Mouse (Mus musculus): Measurements from ENCODE around the gene Esr1. TPM values are rescaled to one million over a fixed set of nuclear protein-coding genes. Genes with fewer than 3 reads are reported as not detected.
A peak's percentile ranks its signal among the peaks of the same experiment; 100 is the strongest.

Esr1 gene
- polyA plus RNA-seq, 1 experiment from 2014 or later = 0.24 TPM

GRCm38 (mm10) chr10:4621505-4621815, 10.1 kb downstream of the Esr1 start:
- Histone ChIP-seq H3K4me1 (peaks cover 7% of the 10 kb centered on the region; the same call in 1 of the 2 replicates), H3K9ac (no peak overlapping the region), H3K36me3 (no peaks in the 10 kb centered on the region), H3K27ac (no peak overlapping the region), H3K9me3 (no peaks in the 10 kb centered on the region), H3K4me3 (no peak overlapping the region), H3K4me2 (no peak overlapping the region), H3K27me3 (no peaks in the 10 kb centered on the region)
- whole genome bisulfite sequencing = 88% methylated on average over 5 of the region's 5 CpGs
- ATAC-seq (ENCODE audit: insufficient number of reproducible peaks, insufficient read depth, low FRiP score, low TSS enrichment, low read depth) = no peak

- Histone ChIP-seq H3K9me3 (no peaks in the 10 kb centered on the region), H3K27ac (no peak overlapping the region), H3K27me3 (no peaks in the 10 kb centered on the region), H3K4me1 (peaks cover 7% of the 10 kb centered on the region; the same call in 1 of the 2 replicates), H3K9ac (no peak overlapping the region), H3K4me3 (no peak overlapping the region), H3K36me3 (no peaks in the 10 kb centered on the region), H3K4me2 (no peak overlapping the region)
- no peak for ATAC-seq (ENCODE audit: insufficient number of reproducible peaks, insufficient read depth, low FRiP score, low TSS enrichment, low read depth)
These were observed 11.9 kb downstream of the Esr1 start for GRCm38 (mm10) chr10:4623319-4623718.

- Histone ChIP-seq H3K36me3 (no peaks in the 10 kb centered on the region), H3K4me1 (peaks cover 7% of the 10 kb centered on the region; the same call in 1 of the 2 replicates), H3K4me2 (no peak overlapping the region), H3K27ac (no peak overlapping the region), H3K9me3 (no peaks in the 10 kb centered on the region), H3K9ac (no peak overlapping the region), H3K27me3 (no peaks in the 10 kb centered on the region), H3K4me3 (no peak overlapping the region)
- no peak for ATAC-seq (ENCODE audit: insufficient number of reproducible peaks, insufficient read depth, low FRiP score, low TSS enrichment, low read depth)
- WGBS = 93% methylated on average over 4 of the region's 4 CpGs
These were observed 13.2 kb downstream of the Esr1 start for GRCm38 (mm10) chr10:4624581-4624980.

- H3K27ac ChIP-seq = no peak overlapping the region
- no peaks in the 10 kb centered on the region for H3K9me3 ChIP-seq
- no peak for ATAC-seq (ENCODE audit: insufficient number of reproducible peaks, insufficient read depth, low FRiP score, low TSS enrichment, low read depth)
- H3K4me3 ChIP-seq = no peak overlapping the region
- no peak overlapping the region for H3K9ac ChIP-seq
- H3K36me3 ChIP-seq = no peaks in the 10 kb centered on the region
- no peaks in the 10 kb centered on the region for H3K27me3 ChIP-seq
- H3K4me1 ChIP-seq = peaks cover 7% of the 10 kb centered on the region; the same call in 1 of the 2 replicates
- 73% methylated on average over 6 of the region's 6 CpGs for WGBS
- H3K4me2 ChIP-seq = no peak overlapping the region
These were observed 13.9 kb downstream of the Esr1 start for GRCm38 (mm10) chr10:4625300-4625699.

- H3K27me3 ChIP-seq = no peaks in the 10 kb centered on the region
- 81% methylated on average over 7 of the region's 7 CpGs for WGBS
- H3K4me1 ChIP-seq = no peaks in the 10 kb centered on the region
- no peaks in the 10 kb centered on the region for H3K9me3 ChIP-seq
- no peaks in the 10 kb centered on the region for H3K36me3 ChIP-seq
- H3K4me2 ChIP-seq = no peak overlapping the region
- ATAC-seq (ENCODE audit: insufficient number of reproducible peaks, insufficient read depth, low FRiP score, low TSS enrichment, low read depth) = no peak
- H3K9ac ChIP-seq = no peak overlapping the region
- no peak overlapping the region for H3K27ac ChIP-seq
- no peak overlapping the region for H3K4me3 ChIP-seq
These were observed 15.0 kb downstream of the Esr1 start for GRCm38 (mm10) chr10:4626432-4626831.

- 88% methylated on average over 8 of the region's 8 CpGs for WGBS
- Histone ChIP-seq H3K36me3 (no peaks in the 10 kb centered on the region), H3K4me1 (no peaks in the 10 kb centered on the region), H3K9ac (no peak overlapping the region), H3K27me3 (no peaks in the 10 kb centered on the region), H3K4me2 (no peak overlapping the region), H3K4me3 (no peak overlapping the region), H3K27ac (no peak overlapping the region), H3K9me3 (no peaks in the 10 kb centered on the region)
- no peak for ATAC-seq (ENCODE audit: insufficient number of reproducible peaks, insufficient read depth, low FRiP score, low TSS enrichment, low read depth)
These were observed 15.6 kb downstream of the Esr1 start for GRCm38 (mm10) chr10:4626996-4627395.

DNA sequence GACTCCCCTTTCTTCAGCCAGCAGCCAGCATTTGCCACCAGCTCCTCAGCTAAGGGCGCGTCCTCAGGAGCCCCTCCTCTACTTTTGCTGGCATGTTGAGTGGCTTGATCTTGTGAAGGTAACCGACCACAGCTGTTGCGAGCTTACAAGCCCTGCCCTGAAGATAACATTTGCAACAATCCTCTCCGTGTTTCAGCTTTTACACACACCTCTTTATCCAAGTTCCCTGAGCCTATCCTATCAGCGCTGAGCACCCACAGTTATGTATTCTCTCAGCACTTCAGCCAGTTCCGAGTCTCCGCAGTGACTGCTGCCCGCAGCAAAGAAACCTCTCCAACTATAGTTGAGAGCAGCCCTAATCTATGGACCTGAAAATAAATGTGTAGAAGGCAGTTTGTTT, 16.0 kb downstream of the Esr1 start:
- no peak overlapping the region for H3K4me2 ChIP-seq
- no peak overlapping the region for H3K27ac ChIP-seq
- no peaks in the 10 kb centered on the region for H3K27me3 ChIP-seq
- 87% methylated on average over 9 of the region's 9 CpGs for WGBS
- no peaks in the 10 kb centered on the region for H3K9me3 ChIP-seq
- H3K4me1 ChIP-seq = no peaks in the 10 kb centered on the region
- no peak for ATAC-seq (ENCODE audit: insufficient number of reproducible peaks, insufficient read depth, low FRiP score, low TSS enrichment, low read depth)
- H3K4me3 ChIP-seq = no peak overlapping the region
- H3K36me3 ChIP-seq = no peaks in the 10 kb centered on the region
- no peak overlapping the region for H3K9ac ChIP-seq

- no peaks in the 10 kb centered on the region for H3K9me3 ChIP-seq
- no peak overlapping the region for H3K9ac ChIP-seq
- no peaks in the 10 kb centered on the region for H3K27me3 ChIP-seq
- no peak overlapping the region for H3K4me2 ChIP-seq
- no peaks in the 10 kb centered on the region for H3K36me3 ChIP-seq
- peaks cover 3% of the 10 kb centered on the region; the same call in 1 of the 2 replicates for H3K4me1 ChIP-seq
- no peak for ATAC-seq (ENCODE audit: insufficient number of reproducible peaks, insufficient read depth, low FRiP score, low TSS enrichment, low read depth)
- no peak overlapping the region for H3K27ac ChIP-seq
- H3K4me3 ChIP-seq = no peak overlapping the region
These were observed 17.9 kb downstream of the Esr1 start for GRCm38 (mm10) chr10:4629314-4629713.

GRCm38 (mm10) chr10:4632211-4632704, 20.9 kb downstream of the Esr1 start:
- peaks cover 3% of the 10 kb centered on the region; the same call in 1 of the 2 replicates for H3K4me1 ChIP-seq
- H3K4me2 ChIP-seq = no peak overlapping the region
- no peaks in the 10 kb centered on the region for H3K36me3 ChIP-seq
- H3K9me3 ChIP-seq = no peaks in the 10 kb centered on the region
- 64% methylated on average over 11 of the region's 11 CpGs for WGBS
- no peak for ATAC-seq (ENCODE audit: insufficient number of reproducible peaks, insufficient read depth, low FRiP score, low TSS enrichment, low read depth)
- no peaks in the 10 kb centered on the region for H3K27me3 ChIP-seq
- H3K9ac ChIP-seq = no peak overlapping the region
- no peak overlapping the region for H3K4me3 ChIP-seq
- H3K27ac ChIP-seq = no peak overlapping the region

DNA sequence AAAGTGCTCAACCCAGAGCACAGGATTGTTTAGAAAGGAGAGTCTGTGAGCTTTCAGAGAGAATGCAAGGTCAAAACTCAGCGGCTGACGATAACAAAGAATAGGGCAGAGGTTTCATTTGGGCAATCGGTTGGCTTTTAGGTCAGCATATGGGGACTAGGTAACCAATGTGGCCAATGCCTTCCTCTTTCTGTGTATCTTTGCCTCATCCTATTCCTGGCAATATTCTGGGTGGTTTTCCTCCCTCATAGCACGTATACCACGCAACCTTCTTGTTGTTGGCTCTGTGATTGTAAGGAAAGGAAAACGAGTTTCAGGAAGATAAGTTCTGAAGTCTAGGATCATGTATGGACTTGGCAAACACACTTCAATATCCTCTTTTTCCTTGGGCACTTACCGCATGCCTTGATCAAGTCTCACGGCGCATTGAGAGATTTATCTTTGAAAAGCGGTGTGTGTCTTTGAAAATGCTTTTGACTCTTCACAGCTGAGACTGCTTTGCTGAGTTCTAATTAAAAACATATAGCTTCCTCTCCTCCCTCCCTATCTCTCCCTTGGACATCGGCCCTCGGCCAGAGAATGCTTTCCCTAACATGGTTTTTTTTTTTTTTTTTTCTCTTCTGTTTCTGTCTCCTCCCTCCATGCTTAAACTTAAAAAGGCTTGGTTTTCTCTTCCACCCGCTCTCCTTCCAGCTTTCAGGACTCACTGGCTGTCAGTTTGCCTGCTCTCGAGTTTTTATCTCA, 22.1 kb downstream of the Esr1 start:
- Histone ChIP-seq H3K4me3 (no peak overlapping the region), H3K27me3 (no peaks in the 10 kb centered on the region), H3K27ac (no peak overlapping the region), H3K9ac (no peak overlapping the region), H3K9me3 (no peaks in the 10 kb centered on the region), H3K4me2 (peak overlapping the region; percentile 5; the same call in 1 of the 2 replicates), H3K4me1 (peaks cover 3% of the 10 kb centered on the region; the same call in 1 of the 2 replicates), H3K36me3 (no peaks in the 10 kb centered on the region)
- ATAC-seq (ENCODE audit: insufficient number of reproducible peaks, insufficient read depth, low FRiP score, low TSS enrichment, low read depth) = no peak
- 43% methylated on average over 14 of the region's 14 CpGs for WGBS

GRCm38 (mm10) chr10:4635740-4636139, 24.3 kb downstream of the Esr1 start:
- Histone ChIP-seq H3K4me3 (no peak overlapping the region), H3K9me3 (no peaks in the 10 kb centered on the region), H3K27ac (no peak overlapping the region), H3K4me2 (no peak overlapping the region), H3K4me1 (peaks cover 3% of the 10 kb centered on the region; the same call in 1 of the 2 replicates), H3K36me3 (no peaks in the 10 kb centered on the region), H3K9ac (no peak overlapping the region), H3K27me3 (no peaks in the 10 kb centered on the region)
- ATAC-seq (ENCODE audit: insufficient number of reproducible peaks, insufficient read depth, low FRiP score, low TSS enrichment, low read depth) = no peak
- WGBS = 80% methylated on average over 6 of the region's 6 CpGs

DNA sequence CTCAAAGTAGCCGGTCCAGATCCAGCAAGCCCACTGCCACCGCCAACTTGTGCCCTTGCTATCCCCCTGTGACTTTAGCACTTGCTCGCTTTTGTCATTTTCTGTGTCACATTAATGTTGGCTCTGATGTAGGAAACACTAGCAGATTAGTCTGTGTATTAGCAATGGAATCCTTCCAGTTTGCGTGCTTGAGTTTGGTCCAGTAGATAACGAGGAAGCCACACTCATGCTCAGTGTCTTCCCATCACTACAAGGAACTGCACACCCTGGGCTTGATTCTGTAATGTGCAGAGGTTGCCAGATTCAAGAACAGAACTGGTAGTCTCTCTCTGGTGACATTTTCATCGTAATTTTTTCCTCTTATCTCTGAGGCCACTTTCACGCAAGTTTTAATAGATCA, 34.7 kb downstream of the Esr1 start:
- Histone ChIP-seq H3K4me1 (no peaks in the 10 kb centered on the region), H3K27ac (no peak overlapping the region), H3K9me3 (no peaks in the 10 kb centered on the region), H3K9ac (no peak overlapping the region), H3K27me3 (no peaks in the 10 kb centered on the region), H3K4me3 (no peak overlapping the region), H3K36me3 (no peaks in the 10 kb centered on the region), H3K4me2 (no peak overlapping the region)
- 85% methylated on average over 7 of the region's 7 CpGs for WGBS
- ATAC-seq (ENCODE audit: insufficient number of reproducible peaks, insufficient read depth, low FRiP score, low TSS enrichment, low read depth) = no peak

Data from embryonic facial prominence, embryonic 13.5 days (tissue).